Mouse (Mus musculus): ENCODE results near the gene Mctp2.

- TF ChIP-seq CTCF (IDR thresholded peaks at IDR 0.05; ENCODE audit: borderline replicate concordance, control insufficient read depth, extremely low read depth, insufficient read depth, low read length, poor library complexity): no peak
- TF ChIP-seq POLR2A (IDR thresholded peaks at IDR 0.05; ENCODE audit: control insufficient read depth, extremely low read depth, insufficient read depth, low read length, poor library complexity): no peak
These were observed 34.9 kb downstream of the Mctp2 start for GRCm38 (mm10) chr7:72271546-72271945.
